Mouse (Mus musculus) activated CD4-positive, CD25-positive, alpha-beta regulatory T cell, adult 9 weeks (primary cell): ENCODE results near the gene G6pdx. TPM values are rescaled to one million over a fixed set of nuclear protein-coding genes. Genes with fewer than 3 reads are reported as not detected.

Experiments used
- polyA plus RNA-seq: library from polyadenylated mRNA; unstranded; fragments of 100-300 nt; shearing (Covaris generic); gene quantifications from one replicate; pipeline ENCODE4 v1.2.1, GENCODE M21; 2017

G6pdx gene
- 64.7 TPM for polyA plus RNA-seq

DNA sequence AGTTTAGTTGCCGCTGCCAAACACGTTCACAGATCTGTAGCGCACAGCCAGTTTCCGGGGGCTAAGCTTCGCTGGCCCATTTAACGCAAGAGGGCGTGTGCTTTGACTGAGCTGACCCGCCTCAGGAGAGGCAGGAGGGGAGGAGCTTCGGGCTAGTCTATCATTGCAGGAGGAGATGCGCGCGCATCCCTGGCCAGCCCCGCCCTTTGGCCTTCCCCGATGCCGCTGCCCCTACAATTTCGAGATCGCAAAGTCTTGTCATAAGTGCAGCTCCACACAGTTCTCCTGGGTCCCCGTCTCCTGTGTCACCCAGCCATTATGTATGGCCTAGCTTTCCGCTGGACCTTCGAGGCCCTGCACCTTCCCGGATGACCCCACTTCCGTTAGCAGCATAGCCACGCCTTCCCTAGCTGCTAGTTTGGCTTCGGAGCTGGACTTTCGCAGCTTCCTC lies at the start of gene G6pdx:
Gene G6pdx, minus strand, starts transcription at position 369 of the 451 bp plus-strand sequence.

DNA sequence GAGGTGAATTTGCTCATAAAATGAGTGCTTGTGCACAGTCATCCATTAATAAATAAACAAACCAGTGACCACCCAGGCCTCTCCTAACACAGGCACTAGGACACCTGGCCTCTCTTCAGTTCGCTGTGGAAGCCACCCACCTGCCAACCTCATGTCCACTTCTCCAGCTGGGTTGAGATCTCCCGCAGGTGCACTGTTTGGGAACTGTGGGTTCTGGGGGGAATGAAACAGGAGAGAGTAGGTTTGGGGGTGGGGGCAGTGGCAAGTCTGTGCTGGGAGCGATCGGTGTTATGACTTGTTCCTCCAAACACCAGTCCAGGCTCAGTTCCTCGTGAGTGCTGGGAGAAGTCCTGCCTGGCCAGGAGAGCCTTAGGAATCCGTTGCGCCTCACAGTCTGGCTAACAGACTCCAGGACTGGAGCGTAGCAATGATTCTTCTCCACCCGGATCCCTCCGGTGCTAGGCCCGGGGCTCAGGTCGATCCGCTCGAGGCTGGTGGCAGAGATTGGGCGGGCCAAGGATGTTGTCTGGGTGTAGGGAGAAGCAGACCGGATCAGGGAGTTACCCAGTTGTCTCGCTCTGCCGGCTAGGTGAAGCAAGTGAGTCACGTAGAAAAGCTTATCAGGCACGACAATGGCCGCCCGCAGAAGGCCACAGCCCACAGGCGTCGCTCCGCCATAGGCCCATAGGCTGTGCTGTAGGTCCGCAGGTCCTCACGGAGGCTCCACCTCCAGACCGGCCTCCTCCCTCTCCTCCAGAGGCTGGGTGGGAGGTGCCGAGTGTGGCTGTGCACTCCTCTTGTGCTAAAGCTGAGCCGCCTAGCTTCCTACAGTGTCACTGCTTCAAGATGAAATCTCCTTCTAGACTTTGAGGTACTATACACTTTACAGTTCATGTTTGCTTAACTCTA lies 36.2 kb downstream of the G6pdx start, which contains the start of the genes Fam3a and Ikbkg:
Gene Fam3a, minus strand, starts transcription at position 738 of the 909 bp plus-strand sequence.
Gene Ikbkg, plus strand, starts transcription at position 756 of the 909 bp plus-strand sequence.

DNA sequence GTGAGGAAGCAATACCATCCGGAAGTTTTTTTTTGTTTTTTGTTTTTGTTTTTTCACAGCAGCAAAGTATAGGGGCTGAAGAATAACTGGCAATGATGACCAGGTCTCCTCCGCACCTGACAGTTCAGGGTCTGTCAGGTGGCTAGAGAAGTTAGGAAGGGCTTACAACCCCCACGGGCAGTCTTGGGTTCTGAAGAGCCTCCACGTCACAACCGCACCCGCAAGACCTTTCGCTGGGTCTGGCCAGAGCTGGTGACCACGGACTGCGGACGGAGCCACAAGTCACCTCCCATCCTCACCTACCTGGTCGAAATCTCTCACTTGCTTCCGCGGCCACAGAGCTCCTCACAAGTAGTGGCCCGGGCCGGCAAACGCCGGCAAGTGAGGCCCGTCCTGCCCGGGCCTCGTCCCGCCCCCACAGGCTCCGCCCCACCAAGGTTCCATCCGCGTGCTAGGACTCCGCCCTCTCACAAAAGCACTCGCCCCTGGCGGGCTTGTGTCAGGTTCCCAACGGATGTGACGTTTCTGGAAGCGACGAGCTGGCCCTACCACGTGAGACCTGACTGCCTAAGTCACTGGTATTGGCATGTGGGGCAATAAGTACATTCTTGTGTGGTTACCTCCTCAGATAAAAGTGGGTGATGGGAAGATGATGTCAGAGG lies 56.0 kb downstream of the G6pdx start, which contains the start of the genes Ubl4a and Slc10a3:
Gene Ubl4a, minus strand, starts transcription at position 331 of the 662 bp plus-strand sequence.
Gene Slc10a3, minus strand, starts transcription at position 462 of the 662 bp plus-strand sequence.

Other genes starting within 250 kb of the G6pdx start
- 396 TPM for gene Flna, start 179.4 kb downstream of the G6pdx start, polyA plus RNA-seq
- 67.6 TPM for gene Emd, start 174.5 kb downstream of the G6pdx start, polyA plus RNA-seq
- gene Rpl10, start 158.4 kb downstream of the G6pdx start, polyA plus RNA-seq = 80.4 TPM
- 138 TPM for gene Taz, start 147.3 kb downstream of the G6pdx start, polyA plus RNA-seq
- gene Dnase1l1, start 146.9 kb downstream of the G6pdx start, polyA plus RNA-seq = 26.5 TPM
- 177 TPM for gene Atp6ap1, start 132.1 kb downstream of the G6pdx start, polyA plus RNA-seq
- 297 TPM for gene Gdi1, start 124.2 kb downstream of the G6pdx start, polyA plus RNA-seq
- gene Fam50a, start 116.2 kb downstream of the G6pdx start, polyA plus RNA-seq = 47.3 TPM
- 6.3 TPM for gene Plxna3, start 100.1 kb downstream of the G6pdx start, polyA plus RNA-seq
- 53.3 TPM for gene Lage3, start 75.6 kb downstream of the G6pdx start, polyA plus RNA-seq
- gene Ubl4a, start 56.0 kb downstream of the G6pdx start, polyA plus RNA-seq = 68.2 TPM
- gene Slc10a3, start 55.8 kb downstream of the G6pdx start, polyA plus RNA-seq = 43.9 TPM
- 43.8 TPM for gene Fam3a, start 35.9 kb downstream of the G6pdx start, polyA plus RNA-seq
- gene Ikbkg, start 35.9 kb downstream of the G6pdx start, polyA plus RNA-seq = 61.0 TPM
- not detected for gene Gm6880, start 52.2 kb upstream of the G6pdx start, polyA plus RNA-seq
- not detected for gene Olfr1326-ps1, start 145.7 kb upstream of the G6pdx start, polyA plus RNA-seq
- not detected for gene Olfr1325, start 163.5 kb upstream of the G6pdx start, polyA plus RNA-seq
- gene Gm5640, start 216.4 kb upstream of the G6pdx start, polyA plus RNA-seq = not detected